Mouse (Mus musculus): ENCODE data around the gene Tmem39a.

DNA sequence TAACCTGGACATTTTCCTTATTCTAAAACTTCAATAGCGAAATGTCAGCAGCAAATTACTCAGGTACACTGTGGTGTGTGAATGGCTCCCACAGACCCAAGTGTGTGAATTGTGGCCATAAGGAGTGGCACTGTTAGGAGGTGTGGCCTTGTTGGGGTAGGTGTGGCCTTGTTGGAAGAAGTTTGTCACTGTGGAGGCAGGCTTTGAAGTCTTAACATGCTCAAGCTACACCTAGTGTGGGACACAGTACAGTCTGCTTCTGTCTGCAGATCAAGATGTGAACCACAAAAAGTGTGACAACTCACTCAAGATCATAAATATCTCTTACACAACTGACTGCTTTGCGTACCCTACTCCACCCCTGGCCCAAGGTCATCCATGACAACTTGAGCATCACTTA lies 47.7 kb upstream of the Tmem39a start:
- TF ChIP-seq CTCF (IDR thresholded peaks at IDR 0.05; ENCODE audit: borderline replicate concordance, control insufficient read depth, extremely low read depth, insufficient read depth, low read length, poor library complexity) (no peak), POLR2A (IDR thresholded peaks at IDR 0.05; ENCODE audit: control insufficient read depth, extremely low read depth, insufficient read depth, low read length, poor library complexity) (no peak)
